Mouse (Mus musculus) v-Abl transformed pro-B cells (cell line): ENCODE measurements around the gene Ccdc83.

Experiments used
- in situ Hi-C, 2 experiments: fragments of 400-800 bp; cut with MboI; formaldehyde crosslinking; loops; one replicate each; pipeline ENCODE4 v1.15.1; 2025; ENCODE audit not compliant: unreplicated experiment in 2 of 2

Gene Ccdc83

DNA sequence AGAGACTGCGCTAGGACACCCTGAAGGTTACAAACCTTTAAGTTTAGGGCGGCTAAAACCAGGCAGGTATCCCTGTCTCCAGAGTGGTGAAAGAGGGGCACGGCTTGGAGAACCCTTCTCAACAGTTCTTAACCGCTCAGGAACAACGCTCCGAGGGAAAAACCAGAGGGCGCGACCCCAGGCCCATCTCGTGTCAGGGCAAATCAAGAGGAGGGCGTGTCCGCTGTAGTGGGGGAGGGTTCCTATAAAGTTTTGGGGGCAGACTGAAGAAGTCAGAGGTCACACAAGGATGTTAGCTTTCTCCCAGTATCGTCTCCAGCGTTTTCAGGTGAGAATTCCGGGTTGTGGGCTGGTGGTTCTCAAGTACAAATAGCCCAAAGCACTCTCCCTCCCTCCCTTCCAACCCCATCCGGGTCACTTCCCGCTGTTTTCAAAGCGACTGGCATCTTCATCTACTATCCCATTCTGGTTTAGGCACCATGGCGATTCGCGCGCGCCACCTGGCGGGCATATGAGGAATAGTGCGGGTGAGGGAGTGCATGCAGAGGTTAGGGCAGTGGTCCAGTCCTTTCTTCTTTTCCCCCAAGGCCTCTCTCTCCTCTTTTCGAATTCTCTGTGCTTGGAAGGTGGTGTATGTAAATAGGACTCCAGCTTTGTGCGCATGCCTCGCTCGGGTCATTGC is at the start of gene Ccdc83:
TSS of gene Ccdc83 (minus strand) at position 489 of the 682 bp plus-strand sequence.
- in situ Hi-C loops: loop anchor here (5.0 to 25.0 kb wide), 5 partner anchors 111 to 1172 kb away; no protein-coding TSS in a partner anchor

DNA sequence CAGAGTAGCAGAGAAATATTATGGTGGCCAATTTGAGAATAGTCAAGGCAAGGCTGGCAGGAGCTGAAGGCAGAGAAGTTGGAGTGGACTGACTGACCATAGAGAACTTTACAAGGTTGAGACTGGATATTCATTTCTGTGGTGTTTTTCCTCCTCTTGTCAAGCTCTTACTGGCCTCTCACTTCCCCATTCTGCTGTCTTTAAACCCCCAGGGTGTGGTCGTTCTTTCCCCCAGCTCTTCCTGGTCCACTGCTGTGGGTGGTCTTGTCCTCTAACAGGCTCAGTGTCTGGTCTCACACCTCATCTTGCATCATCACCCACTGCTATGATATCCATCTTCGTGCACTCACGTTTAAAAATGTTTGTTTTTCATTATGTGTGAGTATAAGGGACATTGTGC is 47.8 kb upstream of the Ccdc83 start:
- in situ Hi-C loops: loop anchor here in 1 of 2 experiments (5.0 kb wide), 1 partner anchor 84 kb away; no protein-coding TSS in a partner anchor

DNA sequence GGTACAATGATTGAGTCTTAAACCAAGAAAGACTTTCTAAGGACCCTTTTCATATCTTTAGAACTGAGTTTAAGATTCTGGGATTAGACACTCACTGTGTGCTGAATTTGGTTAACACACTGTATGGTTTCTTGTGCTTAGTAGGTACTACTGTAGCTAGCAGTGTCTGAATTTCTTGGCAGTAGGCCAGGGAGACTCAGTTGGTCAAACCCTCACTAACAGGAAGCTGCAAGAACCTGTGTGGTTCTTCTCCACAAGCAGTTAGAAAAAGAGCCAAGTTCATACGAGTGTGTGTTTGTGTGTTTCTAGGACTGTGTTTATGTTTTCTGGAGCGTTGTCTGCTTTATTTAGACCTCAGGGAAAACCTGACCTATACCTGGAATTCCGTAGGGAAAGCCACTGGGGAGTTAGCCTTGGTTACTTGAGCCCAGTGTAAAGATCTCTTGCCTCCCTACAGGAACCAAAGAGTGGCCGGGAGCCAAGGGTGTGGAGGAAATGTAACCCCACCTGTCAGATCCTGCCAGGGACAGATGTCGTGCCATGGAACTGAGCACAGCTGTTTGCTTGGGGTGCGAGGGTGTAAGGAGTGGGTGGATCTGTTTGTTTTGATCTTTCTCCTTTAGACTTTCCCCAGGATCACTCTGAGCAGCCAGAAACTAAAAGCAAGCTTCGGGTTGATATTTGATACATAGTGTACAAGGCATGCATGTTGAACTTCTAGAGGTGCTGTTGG is 46.7 kb upstream of the Ccdc83 start:
- in situ Hi-C loops: loop anchor here in 1 of 2 experiments (5.0 kb wide), 1 partner anchor 85 kb away; no protein-coding TSS in a partner anchor

DNA sequence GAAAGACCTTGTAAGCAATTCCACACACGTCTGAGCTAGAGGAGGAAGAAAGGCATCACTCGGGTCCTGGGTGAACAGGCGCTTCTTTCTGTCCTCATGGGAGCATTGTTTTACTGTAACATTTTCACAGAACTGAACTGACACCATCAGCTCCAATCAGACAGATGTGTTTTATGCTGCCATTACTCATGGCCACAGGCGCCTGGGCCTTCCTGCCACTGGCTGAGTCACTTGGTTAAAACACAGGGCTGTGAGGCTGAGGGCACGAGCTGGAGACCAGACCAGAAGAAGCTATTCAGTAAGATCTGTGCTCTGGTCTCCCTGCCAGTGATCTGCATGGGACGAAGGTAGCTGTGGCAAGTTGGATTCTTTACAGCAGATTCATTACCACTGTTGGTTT is 42.4 kb upstream of the Ccdc83 start:
- in situ Hi-C loops: loop anchor here in 1 of 2 experiments (10.0 kb wide), 1 partner anchor 77 kb away; no protein-coding TSS in a partner anchor

DNA sequence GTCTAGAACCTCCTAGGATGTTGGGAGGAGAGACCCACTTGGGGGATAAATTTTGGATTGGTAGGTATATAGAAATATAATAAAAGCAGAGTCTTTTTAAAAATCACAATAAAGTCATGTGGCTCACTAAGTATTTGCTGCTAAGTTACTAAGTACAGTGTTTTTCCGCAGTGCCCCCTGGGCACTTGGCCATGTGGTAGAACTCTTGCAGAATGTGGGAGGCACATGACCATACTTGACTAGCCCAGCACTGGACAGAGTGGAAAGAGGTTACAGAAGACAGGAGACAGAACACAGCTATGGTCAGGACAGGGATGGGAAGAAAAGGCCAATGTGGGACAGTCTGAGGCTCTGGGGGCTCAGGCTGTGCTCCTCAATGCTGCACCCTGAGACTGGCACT is 41.4 kb upstream of the Ccdc83 start:
- in situ Hi-C loops: loop anchor here in 1 of 2 experiments (10.0 kb wide), 1 partner anchor 78 kb away; no protein-coding TSS in a partner anchor

DNA sequence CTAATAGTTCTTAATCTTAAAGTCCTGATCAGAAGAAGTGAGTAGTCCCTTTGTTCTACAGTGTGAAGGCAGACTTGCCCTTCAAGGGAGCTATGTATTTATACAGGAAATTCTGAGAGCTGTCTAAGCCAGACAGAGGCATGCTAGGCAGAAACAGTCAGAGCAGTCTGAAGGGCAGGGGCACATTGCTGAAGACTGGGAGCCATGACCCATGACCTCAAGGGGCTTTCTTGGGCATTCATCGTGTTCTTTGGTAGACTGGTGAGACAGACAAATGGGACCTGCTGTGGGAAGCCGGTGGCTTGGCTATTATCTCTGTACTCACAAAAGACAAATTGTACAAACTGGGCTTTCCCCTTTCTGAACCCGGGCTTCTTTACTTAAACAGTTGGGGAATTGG is 40.5 kb upstream of the Ccdc83 start:
- in situ Hi-C loops: loop anchor here in 1 of 2 experiments (10.0 kb wide), 1 partner anchor 79 kb away; no protein-coding TSS in a partner anchor

DNA sequence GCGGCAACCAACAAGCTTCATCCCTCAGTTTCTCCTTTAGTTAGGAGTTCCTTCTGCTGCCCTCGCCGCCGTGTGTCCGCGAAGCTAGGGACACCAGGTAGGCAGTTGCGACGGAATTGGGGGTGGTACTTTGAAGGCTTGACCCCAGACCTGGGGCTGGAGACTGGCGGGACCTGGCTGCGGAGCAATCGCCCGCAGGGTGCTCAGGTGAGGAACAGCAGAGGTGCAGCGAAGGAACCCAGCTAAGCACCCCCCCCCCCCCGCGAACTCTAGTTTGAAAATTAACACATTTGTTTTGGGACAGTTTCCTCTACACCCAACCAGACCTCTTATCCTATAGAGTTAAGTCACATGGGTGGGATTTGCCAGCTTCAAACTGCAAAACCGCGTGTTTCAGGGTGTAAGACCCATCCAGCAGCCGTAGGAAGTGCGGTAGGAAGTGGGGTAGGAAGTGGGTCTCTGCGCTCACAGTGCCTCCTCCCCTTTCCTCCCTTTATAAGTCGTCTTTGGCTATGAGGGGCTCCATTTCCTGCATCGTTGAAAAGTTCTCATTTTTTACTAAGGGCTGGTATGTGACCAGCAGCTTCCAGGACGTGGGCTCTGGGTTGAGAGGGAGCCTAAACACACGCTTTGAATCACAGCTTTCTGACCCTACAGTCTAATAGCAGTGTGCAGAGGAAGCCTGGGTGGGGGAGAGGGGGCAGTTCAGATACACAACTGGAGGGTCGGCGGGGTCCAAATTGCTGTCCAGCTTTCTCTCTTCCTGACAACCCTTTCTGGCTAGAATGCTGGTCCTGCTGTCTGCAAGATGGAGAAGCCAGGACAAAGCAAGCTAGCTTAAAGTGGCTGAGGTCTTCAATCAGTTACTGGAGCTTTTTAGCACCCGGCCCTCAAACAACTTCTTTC is 37.3 kb upstream of the Ccdc83 start:
- in situ Hi-C loops: loop anchor here in 1 of 2 experiments (10.0 kb wide), 1 partner anchor 82 kb away; no protein-coding TSS in a partner anchor

DNA sequence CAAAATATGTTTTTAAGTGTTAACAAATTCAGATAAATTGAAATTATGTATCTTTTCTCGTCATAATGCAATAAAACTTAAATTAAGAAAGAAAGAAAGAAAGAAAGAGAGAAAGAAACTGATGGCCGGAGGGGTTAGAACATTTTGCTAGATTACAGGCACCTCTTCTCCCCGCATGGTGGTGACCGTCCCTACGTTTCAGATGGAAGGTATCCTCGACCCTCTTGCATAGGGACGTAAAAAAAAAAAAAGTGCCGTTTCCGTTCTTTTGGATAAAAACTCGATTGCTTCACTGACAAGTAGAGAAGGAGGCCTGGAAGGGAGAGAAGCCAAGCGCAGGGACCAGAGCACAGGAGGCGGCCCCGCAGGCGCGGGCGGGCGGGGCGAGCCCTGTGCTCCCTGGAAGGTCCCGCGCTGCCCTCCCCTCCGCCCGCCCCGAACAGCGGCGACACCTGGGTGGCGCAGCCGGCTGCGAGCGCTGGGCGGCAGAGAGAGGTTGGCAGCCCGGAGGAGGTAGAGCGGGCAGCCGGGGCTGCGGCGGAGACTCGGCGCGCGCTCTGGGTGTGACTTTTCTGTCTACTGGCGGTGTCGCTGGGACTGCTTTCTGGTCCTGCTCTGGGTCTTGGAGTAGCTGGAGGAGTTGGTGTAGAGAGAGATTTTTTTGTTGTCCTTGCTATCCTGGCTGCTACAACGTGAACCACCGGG is 36.5 kb upstream of the Ccdc83 start, which contains the start of gene Sytl2:
TSS of gene Sytl2 (plus strand) at position 311 of the 705 bp plus-strand sequence.
- in situ Hi-C loops: loop anchor here in 1 of 2 experiments (10.0 kb wide), 1 partner anchor 83 kb away; no protein-coding TSS in a partner anchor

DNA sequence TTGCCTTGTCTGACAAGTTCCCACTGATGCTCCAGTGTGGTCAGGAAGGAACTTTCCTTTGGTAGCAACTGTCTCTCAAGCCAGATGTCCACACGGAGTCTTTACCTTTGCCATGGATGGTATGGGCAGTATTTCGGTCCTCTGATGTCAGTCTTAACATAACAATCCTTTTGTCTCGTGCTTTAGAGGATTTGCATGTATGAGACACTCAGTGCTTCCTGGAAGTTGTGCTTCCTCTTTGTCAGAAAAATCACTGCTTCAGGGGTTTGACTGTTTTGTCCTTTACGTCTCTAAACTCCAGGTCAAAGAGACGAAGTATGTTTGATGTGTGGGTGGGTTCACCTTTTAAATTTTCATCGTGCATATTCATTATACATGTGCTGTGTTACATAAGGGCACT is 26.3 kb upstream of the Ccdc83 start:
- in situ Hi-C loops: no loop called here

DNA sequence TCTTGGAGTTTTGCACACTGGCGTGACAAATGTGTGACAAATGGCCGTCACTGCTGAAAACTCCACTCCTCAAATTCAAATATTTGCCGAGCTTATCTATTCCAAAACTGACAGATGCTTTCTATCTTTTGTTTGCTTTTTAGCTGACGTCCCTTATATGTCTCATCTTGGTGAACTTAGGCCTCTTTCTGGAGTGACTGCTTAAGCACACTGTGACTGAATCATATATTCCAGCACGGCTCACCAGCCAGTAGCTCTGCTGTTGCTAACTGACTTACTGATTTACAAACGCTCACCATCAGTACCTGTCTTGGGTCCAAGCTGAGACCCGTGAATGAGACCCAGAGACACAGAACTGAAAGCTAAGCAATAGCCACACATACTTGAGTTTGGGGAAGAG is 19.2 kb upstream of the Ccdc83 start:
- in situ Hi-C loops: loop anchor here (5.0 kb wide), 2 partner anchors 123 to 223 kb away; no protein-coding TSS in a partner anchor

DNA sequence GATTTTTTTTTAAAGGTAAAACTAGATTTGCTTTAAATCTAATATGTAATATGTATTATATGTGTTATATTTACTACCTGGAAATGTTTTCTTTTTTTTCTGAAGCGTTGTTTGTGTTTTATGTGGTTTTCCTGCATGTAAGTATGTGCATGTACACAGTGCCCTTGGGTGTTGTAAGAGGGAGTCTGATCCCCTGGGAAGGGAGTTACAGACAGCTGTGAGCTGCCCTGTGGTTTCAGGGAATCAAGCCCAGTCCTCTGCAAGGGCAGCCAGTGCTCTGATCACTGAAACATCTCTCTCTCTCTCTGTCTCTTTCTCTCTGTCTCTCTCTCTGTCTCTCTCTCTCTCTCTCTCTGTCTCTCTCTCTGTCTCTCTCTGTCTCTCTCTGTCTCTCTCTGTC is 17.2 kb upstream of the Ccdc83 start:
- in situ Hi-C loops: loop anchor here (5.0 kb wide), 2 partner anchors 125 to 225 kb away; no protein-coding TSS in a partner anchor

DNA sequence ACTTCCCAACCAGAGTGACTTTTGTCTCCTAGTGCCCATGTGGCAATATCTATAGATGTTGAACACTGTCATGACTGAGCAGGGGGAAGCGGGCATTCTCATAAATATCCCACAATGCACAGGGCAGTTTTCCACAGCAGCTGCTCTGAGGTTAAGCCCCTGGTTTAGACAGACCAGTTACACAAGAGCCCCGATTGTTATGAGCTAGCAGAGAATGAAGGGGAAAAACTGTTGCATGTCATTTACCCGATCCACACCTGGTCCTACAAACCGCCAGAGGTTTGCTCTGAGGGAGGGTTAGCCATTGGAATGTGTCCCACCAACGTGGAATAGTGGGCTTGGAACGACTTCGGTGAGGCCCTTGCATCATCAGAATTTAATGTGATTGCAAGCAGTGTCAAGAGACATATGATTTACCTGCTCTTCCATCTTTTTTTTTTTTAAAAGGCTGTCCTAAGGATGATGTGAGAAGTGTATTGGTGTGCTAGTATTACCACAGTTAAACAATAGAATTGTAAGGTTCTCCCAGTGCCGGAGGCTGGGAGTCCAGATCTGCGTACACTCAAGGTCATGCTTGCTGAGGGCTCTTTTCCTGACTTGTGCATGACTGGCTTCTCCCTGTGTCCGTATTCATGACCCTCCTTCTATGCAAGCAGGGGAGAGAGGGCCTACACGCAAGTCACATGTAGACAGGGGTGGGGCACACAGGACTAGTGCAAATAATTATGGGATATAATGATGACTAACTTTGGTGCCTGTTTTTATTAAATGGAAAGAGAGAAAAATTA is 16.4 kb upstream of the Ccdc83 start:
- in situ Hi-C loops: loop anchor here (5.0 kb wide), 2 partner anchors 125 to 225 kb away; no protein-coding TSS in a partner anchor

DNA sequence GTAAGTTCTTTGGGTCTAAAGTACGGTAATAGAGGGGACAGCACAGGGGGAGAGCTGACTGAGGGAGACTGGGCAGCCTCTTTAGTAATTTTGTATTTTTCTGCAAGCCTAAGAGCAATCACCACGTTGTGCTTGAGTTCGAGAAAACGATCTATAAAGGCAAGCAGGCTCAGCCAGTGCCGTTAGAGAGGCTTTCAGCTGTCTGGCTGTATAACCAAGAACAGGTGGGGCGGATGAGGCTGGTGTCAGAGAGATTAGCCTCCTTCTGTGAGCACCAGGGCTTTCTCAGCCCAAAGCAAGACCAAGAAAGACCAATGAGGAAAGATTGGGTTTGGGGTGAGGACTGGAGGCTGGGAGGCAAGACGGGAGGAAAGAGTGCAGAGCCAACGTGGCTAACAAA is 15.3 kb upstream of the Ccdc83 start:
- in situ Hi-C loops: loop anchor here (5.0 kb wide), 2 partner anchors 126 to 226 kb away; no protein-coding TSS in a partner anchor

DNA sequence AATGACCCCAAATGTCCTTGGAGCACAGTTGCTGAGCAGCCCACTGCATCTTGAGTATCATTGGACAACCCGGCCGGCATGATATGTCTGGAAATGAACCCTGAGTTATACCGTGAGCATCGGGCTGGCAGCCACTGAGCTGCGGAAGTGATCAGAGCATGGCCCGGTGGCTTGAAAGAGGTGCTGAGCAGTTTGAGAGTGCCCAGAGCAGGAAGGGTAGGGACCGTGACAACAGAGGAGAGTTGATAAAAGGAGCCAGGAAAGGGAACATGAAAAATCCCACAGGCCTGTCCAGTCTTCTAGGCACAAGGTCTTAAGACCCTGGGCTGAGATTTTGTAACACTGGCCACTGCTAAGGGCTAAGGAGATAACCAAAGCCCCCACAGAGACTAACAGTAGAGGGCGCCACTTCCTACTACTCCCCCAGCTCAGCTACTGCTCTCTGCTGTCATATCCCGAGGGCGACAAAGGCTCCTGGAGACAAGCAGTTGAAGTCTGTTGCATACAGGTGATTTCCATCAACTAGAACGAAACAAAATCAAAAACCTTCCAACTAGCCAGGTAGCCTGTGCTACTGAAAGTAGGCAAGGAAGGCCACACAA is 14.8 kb upstream of the Ccdc83 start:
- in situ Hi-C loops: loop anchor here (5.0 kb wide), 2 partner anchors 127 to 227 kb away; no protein-coding TSS in a partner anchor

DNA sequence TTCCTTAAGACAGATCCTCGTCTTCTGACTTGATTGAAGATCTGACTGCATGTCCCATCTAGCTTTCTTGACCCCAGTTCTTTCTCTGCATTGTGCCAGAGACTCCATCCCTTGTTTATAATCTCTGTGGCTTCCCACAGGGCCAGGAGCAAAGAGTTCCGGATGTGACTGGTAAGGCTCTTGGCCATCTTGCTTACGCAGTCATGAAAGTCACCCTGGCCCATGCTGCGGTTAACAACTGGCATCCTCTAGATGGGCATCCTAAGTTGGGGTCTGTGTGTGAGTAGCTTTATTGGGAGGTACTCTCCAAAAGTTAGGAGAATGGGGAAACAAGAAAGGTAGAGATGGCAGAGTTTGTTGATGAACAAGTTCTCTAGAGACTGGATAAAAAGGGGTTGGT is 13.6 kb upstream of the Ccdc83 start:
- in situ Hi-C loops: loop anchor here in 1 of 2 experiments (10.0 kb wide), 1 partner anchor 216 kb away; no protein-coding TSS in a partner anchor

DNA sequence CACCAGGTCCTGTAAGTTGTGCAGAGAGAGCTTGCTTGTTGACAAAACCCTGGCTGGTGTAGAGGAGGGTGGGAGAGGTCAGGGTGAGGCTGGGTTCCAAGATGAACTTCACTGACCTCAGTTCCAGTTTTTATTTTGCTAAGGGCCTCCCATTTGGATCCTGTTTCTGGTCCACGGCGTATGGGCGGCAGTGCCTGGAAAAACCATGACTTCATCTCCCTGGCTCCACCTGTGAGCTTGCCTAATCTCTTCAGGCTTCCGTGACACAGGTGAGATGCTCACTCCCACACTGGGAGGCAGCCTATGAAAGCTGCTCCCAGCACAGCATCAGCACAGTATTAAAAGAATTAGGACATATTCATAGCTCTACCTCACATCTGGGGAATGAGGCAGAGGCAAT is 12.2 kb upstream of the Ccdc83 start:
- in situ Hi-C loops: loop anchor here in 1 of 2 experiments (10.0 kb wide), 1 partner anchor 217 kb away; no protein-coding TSS in a partner anchor

DNA sequence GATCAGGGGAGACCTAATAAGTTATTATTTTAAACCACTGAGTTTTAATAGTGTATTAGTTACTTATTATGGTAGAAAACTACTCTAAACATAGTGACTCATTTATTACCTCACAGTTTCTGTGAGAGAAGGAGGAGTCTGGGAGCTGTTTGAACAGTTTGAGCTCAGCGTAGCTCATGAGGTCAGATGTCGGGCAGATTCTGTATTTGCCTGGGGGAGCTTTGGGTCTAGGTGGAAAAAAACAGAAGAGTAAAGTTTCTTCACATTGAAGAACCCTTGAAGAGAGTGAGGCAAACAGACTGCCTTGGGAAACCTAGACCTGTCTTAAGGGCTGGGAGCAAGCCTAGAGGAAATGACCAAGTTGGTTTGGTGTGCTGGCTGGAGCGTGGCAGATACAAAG is 11.7 kb upstream of the Ccdc83 start:
- in situ Hi-C loops: loop anchor here in 1 of 2 experiments (10.0 kb wide), 1 partner anchor 218 kb away; no protein-coding TSS in a partner anchor
